Mouse (Mus musculus): ENCODE measurements at regions not wholly inside any gene's neighbourhood (a gene's known extent, or its start where the extent isn't known, plus 50 kb on each side); places are given as distances from the start of the nearest gene placed in this dataset.

DNA sequence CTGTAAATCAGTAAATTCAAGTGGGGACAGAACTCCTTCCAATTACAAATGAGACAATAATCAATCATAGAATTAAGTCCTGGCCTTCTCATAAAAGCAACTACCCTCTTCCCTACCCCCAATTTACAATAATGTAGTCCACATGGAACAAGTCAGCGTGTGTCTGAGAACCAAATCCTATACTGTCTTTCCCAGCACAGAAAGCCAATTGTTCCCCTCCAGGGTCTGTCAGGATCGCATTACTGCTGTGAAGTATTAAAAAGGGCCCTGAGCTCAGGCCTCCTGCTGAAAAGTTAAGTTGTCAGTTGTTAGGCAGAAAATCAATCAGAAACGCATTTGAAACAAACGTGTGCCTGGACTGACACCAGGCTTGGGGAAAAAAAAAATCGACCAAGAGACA lies 205.6 kb downstream of the Parm1 start:
- no peaks in the 10 kb centered on the region for H3K79me2 ChIP-seq (ENCODE audit: control insufficient read depth, insufficient read depth)
- no peaks in the 10 kb centered on the region for H3K27me3 ChIP-seq (ENCODE audit: control insufficient read depth, insufficient read depth, insufficient read length)
- H3ac ChIP-seq (ENCODE audit: control insufficient read depth, insufficient read length, low read depth): no peak overlapping the region
- TF ChIP-seq MAX (IDR thresholded peaks at IDR 0.05) (no peak), CEBPB (IDR thresholded peaks at IDR 0.05; ENCODE audit: low read depth) (no peak), MYOG (IDR thresholded peaks at IDR 0.05; ENCODE audit: control insufficient read depth, extremely low read depth, insufficient read length) (no peak)
- H3K79me3 ChIP-seq (ENCODE audit: low read depth): no peaks in the 10 kb centered on the region
- H3K36me3 ChIP-seq (ENCODE audit: control insufficient read depth, insufficient read depth): no peaks in the 10 kb centered on the region
- H3K4me3 ChIP-seq (ENCODE audit: insufficient read depth, poor library complexity, severe bottlenecking): no peak overlapping the region

GRCm38 (mm10) chr5:91722403-91722802 lies 205.0 kb downstream of the Parm1 start:
- Histone ChIP-seq H3K4me3 (ENCODE audit: insufficient read depth, poor library complexity, severe bottlenecking) (no peak overlapping the region), H3K79me3 (ENCODE audit: low read depth) (no peaks in the 10 kb centered on the region), H3K27me3 (ENCODE audit: control insufficient read depth, insufficient read depth, insufficient read length) (no peaks in the 10 kb centered on the region), H3K36me3 (ENCODE audit: control insufficient read depth, insufficient read depth) (no peaks in the 10 kb centered on the region), H3ac (ENCODE audit: control insufficient read depth, insufficient read length, low read depth) (no peak overlapping the region), H3K79me2 (ENCODE audit: control insufficient read depth, insufficient read depth) (no peaks in the 10 kb centered on the region)
- TF ChIP-seq FOSL1 (IDR thresholded peaks at IDR 0.05; ENCODE audit: insufficient read depth, low read length, poor library complexity, severe bottlenecking) (no peak), MYOG (IDR thresholded peaks at IDR 0.05; ENCODE audit: control insufficient read depth, extremely low read depth, insufficient read length) (no peak), MAX (IDR thresholded peaks at IDR 0.05) (no peak), CTCF (IDR thresholded peaks at IDR 0.05; ENCODE audit: control insufficient read depth, insufficient read depth, insufficient read length) (no peak), USF1 (IDR thresholded peaks at IDR 0.05; ENCODE audit: low read depth) (no peak), MYOD1 (IDR thresholded peaks at IDR 0.05; ENCODE audit: control insufficient read depth, insufficient read length, low read depth) (no peak), CEBPB (IDR thresholded peaks at IDR 0.05; ENCODE audit: low read depth) (no peak)

DNA sequence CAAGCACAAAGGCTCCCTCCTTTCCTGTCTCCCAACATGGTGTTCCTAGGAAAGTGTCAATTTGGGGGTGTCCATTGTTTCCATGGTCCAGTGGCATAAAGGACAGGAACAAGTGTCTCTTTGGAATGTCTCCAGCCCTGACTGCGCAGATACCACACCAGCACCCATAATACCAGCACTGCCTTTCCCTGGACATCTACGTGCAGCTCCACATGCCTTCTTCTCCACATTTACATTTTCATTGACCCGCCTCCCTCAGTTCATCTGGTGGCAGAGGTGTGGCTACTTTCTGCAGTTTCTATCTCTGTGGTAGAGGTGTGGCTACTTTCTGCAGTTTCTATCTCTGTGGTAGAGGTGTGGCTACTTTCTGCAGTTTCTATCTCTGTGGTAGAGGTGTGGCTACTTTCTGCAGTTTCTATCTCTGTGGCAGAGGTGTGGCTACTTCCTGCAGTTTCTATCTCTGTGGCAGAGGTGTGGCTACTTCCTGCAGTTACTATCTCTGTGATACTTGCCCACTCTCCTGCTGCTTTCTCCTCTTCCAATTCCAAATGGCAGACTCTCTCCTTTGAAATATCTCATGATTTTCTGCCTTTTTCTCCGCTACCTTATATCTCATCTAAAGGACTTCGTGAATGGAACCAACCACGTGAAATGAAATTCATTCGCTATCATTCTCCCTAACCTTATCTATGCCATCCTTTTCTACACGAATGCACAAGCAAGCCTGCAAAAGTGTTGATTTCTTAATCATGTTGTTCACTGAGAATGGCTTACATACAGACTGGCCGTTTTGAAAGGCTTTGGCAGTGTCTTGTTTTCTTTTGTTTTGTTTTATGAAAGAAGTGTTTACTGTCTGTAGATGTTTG lies 204.0 kb downstream of the Parm1 start:
- Histone ChIP-seq H3K79me3 (ENCODE audit: low read depth) (no peaks in the 10 kb centered on the region), H3K36me3 (ENCODE audit: control insufficient read depth, insufficient read depth) (no peaks in the 10 kb centered on the region), H3K27me3 (ENCODE audit: control insufficient read depth, insufficient read depth, insufficient read length) (no peaks in the 10 kb centered on the region), H3K79me2 (ENCODE audit: control insufficient read depth, insufficient read depth) (no peaks in the 10 kb centered on the region), H3ac (ENCODE audit: control insufficient read depth, insufficient read length, low read depth) (no peak overlapping the region), H3K4me3 (ENCODE audit: insufficient read depth, poor library complexity, severe bottlenecking) (no peak overlapping the region)
- no peak for TF ChIP-seq MYOG (IDR thresholded peaks at IDR 0.05; ENCODE audit: control insufficient read depth, extremely low read depth, insufficient read length)
- no peak for TF ChIP-seq USF1 (IDR thresholded peaks at IDR 0.05; ENCODE audit: low read depth)
- TF ChIP-seq FOSL1 (IDR thresholded peaks at IDR 0.05; ENCODE audit: insufficient read depth, low read length, poor library complexity, severe bottlenecking): no peak
- no peak for TF ChIP-seq MAX (IDR thresholded peaks at IDR 0.05)
- no peak for TF ChIP-seq CTCF (IDR thresholded peaks at IDR 0.05; ENCODE audit: control insufficient read depth, insufficient read depth, insufficient read length)
- no peak for TF ChIP-seq CEBPB (IDR thresholded peaks at IDR 0.05; ENCODE audit: low read depth)
- TF ChIP-seq MYOD1 (IDR thresholded peaks at IDR 0.05; ENCODE audit: control insufficient read depth, insufficient read length, low read depth): no peak

GRCm38 (mm10) chr5:91713020-91713419 lies 195.6 kb downstream of the Parm1 start:
- Histone ChIP-seq H3K79me3 (ENCODE audit: low read depth) (no peaks in the 10 kb centered on the region), H3K79me2 (ENCODE audit: control insufficient read depth, insufficient read depth) (no peaks in the 10 kb centered on the region), H3K27me3 (ENCODE audit: control insufficient read depth, insufficient read depth, insufficient read length) (no peaks in the 10 kb centered on the region), H3K4me3 (ENCODE audit: insufficient read depth, poor library complexity, severe bottlenecking) (no peak overlapping the region), H3ac (ENCODE audit: control insufficient read depth, insufficient read length, low read depth) (no peak overlapping the region), H3K36me3 (ENCODE audit: control insufficient read depth, insufficient read depth) (no peaks in the 10 kb centered on the region)
- no peak for TF ChIP-seq MAX (IDR thresholded peaks at IDR 0.05)
- TF ChIP-seq MYOG (IDR thresholded peaks at IDR 0.05; ENCODE audit: control insufficient read depth, extremely low read depth, insufficient read length): no peak
- no peak for TF ChIP-seq USF1 (IDR thresholded peaks at IDR 0.05; ENCODE audit: low read depth)
- no peak for TF ChIP-seq FOSL1 (IDR thresholded peaks at IDR 0.05; ENCODE audit: insufficient read depth, low read length, poor library complexity, severe bottlenecking)
- TF ChIP-seq CEBPB (IDR thresholded peaks at IDR 0.05; ENCODE audit: low read depth): no peak
- TF ChIP-seq CTCF (IDR thresholded peaks at IDR 0.05; ENCODE audit: control insufficient read depth, insufficient read depth, insufficient read length): no peak
- TF ChIP-seq MYOD1 (IDR thresholded peaks at IDR 0.05; ENCODE audit: control insufficient read depth, insufficient read length, low read depth): no peak

GRCm38 (mm10) chr5:91709494-91710286 lies 192.3 kb downstream of the Parm1 start:
- H3K79me2 ChIP-seq (ENCODE audit: control insufficient read depth, insufficient read depth): no peaks in the 10 kb centered on the region
- TF ChIP-seq CTCF (IDR thresholded peaks at IDR 0.05; ENCODE audit: control insufficient read depth, insufficient read depth, insufficient read length) (no peak), USF1 (IDR thresholded peaks at IDR 0.05; ENCODE audit: low read depth) (no peak), FOSL1 (IDR thresholded peaks at IDR 0.05; ENCODE audit: insufficient read depth, low read length, poor library complexity, severe bottlenecking) (no peak), MYOG (IDR thresholded peaks at IDR 0.05; ENCODE audit: control insufficient read depth, extremely low read depth, insufficient read length) (no peak), MYOD1 (IDR thresholded peaks at IDR 0.05; ENCODE audit: control insufficient read depth, insufficient read length, low read depth) (no peak), MAX (IDR thresholded peaks at IDR 0.05) (no peak), CEBPB (IDR thresholded peaks at IDR 0.05; ENCODE audit: low read depth) (no peak)
- no peak overlapping the region for H3K4me3 ChIP-seq (ENCODE audit: insufficient read depth, poor library complexity, severe bottlenecking)
- H3K79me3 ChIP-seq (ENCODE audit: low read depth): no peaks in the 10 kb centered on the region
- no peaks in the 10 kb centered on the region for H3K36me3 ChIP-seq (ENCODE audit: control insufficient read depth, insufficient read depth)
- H3K27me3 ChIP-seq (ENCODE audit: control insufficient read depth, insufficient read depth, insufficient read length): no peaks in the 10 kb centered on the region
- no peak overlapping the region for H3ac ChIP-seq (ENCODE audit: control insufficient read depth, insufficient read length, low read depth)

All from C2C12 (cell line).